Mouse (Mus musculus): ENCODE measurements around the gene Ddx10. TPM values are rescaled to one million over a fixed set of nuclear protein-coding genes. Genes with fewer than 3 reads are reported as not detected.
"Not testable (repeated sequence)": the region's sequence is repeated elsewhere in the genome, so short reads cannot be mapped to it uniquely, and the experiment has no call there.

Ddx10 gene
- polyA plus RNA-seq, 1 experiment from 2014 or later, result 10.7 TPM

- no peak overlapping the region for H3K9ac ChIP-seq
- H3K4me3 ChIP-seq (replicated peaks), result no peak overlapping the region
- no peaks in the 10 kb centered on the region for H3K36me3 ChIP-seq (replicated peaks)
- H3K4me2 ChIP-seq, result no peak overlapping the region
- no peak overlapping the region for H3K27ac ChIP-seq (replicated peaks)
- no peaks in the 10 kb centered on the region for H3K4me1 ChIP-seq (replicated peaks)
- ATAC-seq (ENCODE audit: insufficient read depth), result no peak
- H3K9me3 ChIP-seq (replicated peaks), result no peaks in the 10 kb centered on the region
- no peaks in the 10 kb centered on the region for H3K27me3 ChIP-seq
- 42% methylated on average over 4 of the region's 4 CpGs for WGBS (ENCODE audit: insufficient replicate concordance)
Measured at GRCm38 (mm10) chr9:53144266-53144665, 103.6 kb downstream of the Ddx10 start.

- Histone ChIP-seq H3K4me3 (replicated peaks) (no peak overlapping the region), H3K4me2 (no peak overlapping the region), H3K9ac (no peak overlapping the region), H3K27me3 (no peaks in the 10 kb centered on the region), H3K9me3 (replicated peaks) (no peaks in the 10 kb centered on the region), H3K36me3 (replicated peaks) (no peaks in the 10 kb centered on the region), H3K4me1 (replicated peaks) (no peaks in the 10 kb centered on the region), H3K27ac (replicated peaks) (no peak overlapping the region)
- ATAC-seq (ENCODE audit: insufficient read depth), result no peak
- WGBS (ENCODE audit: insufficient replicate concordance), result 69% methylated on average over 2 of the region's 2 CpGs
Measured at GRCm38 (mm10) chr9:53143508-53143907, 104.3 kb downstream of the Ddx10 start.

GRCm38 (mm10) chr9:53142424-53142823 is 105.4 kb downstream of the Ddx10 start:
- WGBS (ENCODE audit: insufficient replicate concordance), result 56% methylated on average over 1 of the region's 1 CpGs
- not testable (repeated sequence) for H3K9me3 ChIP-seq (replicated peaks); H3K27ac ChIP-seq (replicated peaks); H3K27me3 ChIP-seq; H3K4me1 ChIP-seq (replicated peaks); H3K9ac ChIP-seq; ATAC-seq (ENCODE audit: insufficient read depth); H3K4me2 ChIP-seq; H3K36me3 ChIP-seq (replicated peaks); H3K4me3 ChIP-seq (replicated peaks)

- ATAC-seq (ENCODE audit: insufficient read depth), result no peak
- H3K27ac ChIP-seq (replicated peaks), result no peak overlapping the region
- no peak overlapping the region for H3K9ac ChIP-seq
- H3K4me2 ChIP-seq, result no peak overlapping the region
- H3K9me3 ChIP-seq (replicated peaks), result no peaks in the 10 kb centered on the region
- H3K4me3 ChIP-seq (replicated peaks), result no peak overlapping the region
- H3K36me3 ChIP-seq (replicated peaks), result no peaks in the 10 kb centered on the region
- H3K4me1 ChIP-seq (replicated peaks), result no peaks in the 10 kb centered on the region
- no peaks in the 10 kb centered on the region for H3K27me3 ChIP-seq
- 78% methylated on average over 8 of the region's 8 CpGs for WGBS (ENCODE audit: insufficient replicate concordance)
Measured at GRCm38 (mm10) chr9:53140610-53141165, 107.2 kb downstream of the Ddx10 start.

- Histone ChIP-seq H3K4me3 (replicated peaks) (no peak overlapping the region), H3K27ac (replicated peaks) (no peak overlapping the region), H3K27me3 (no peaks in the 10 kb centered on the region), H3K9me3 (replicated peaks) (no peaks in the 10 kb centered on the region), H3K9ac (no peak overlapping the region), H3K4me1 (replicated peaks) (no peaks in the 10 kb centered on the region), H3K4me2 (no peak overlapping the region), H3K36me3 (replicated peaks) (no peaks in the 10 kb centered on the region)
- WGBS (ENCODE audit: insufficient replicate concordance), result 65% methylated on average over 1 of the region's 1 CpGs
- no peak for ATAC-seq (ENCODE audit: insufficient read depth)
Measured at GRCm38 (mm10) chr9:53132826-53133225, 115.0 kb downstream of the Ddx10 start.

- H3K4me2 ChIP-seq, result no peak overlapping the region
- H3K9ac ChIP-seq, result no peak overlapping the region
- no peaks in the 10 kb centered on the region for H3K9me3 ChIP-seq (replicated peaks)
- no peak overlapping the region for H3K27ac ChIP-seq (replicated peaks)
- H3K27me3 ChIP-seq, result no peaks in the 10 kb centered on the region
- WGBS (ENCODE audit: insufficient replicate concordance), result 35% methylated on average over 2 of the region's 2 CpGs
- no peaks in the 10 kb centered on the region for H3K4me1 ChIP-seq (replicated peaks)
- no peak for ATAC-seq (ENCODE audit: insufficient read depth)
- H3K36me3 ChIP-seq (replicated peaks), result no peaks in the 10 kb centered on the region
- H3K4me3 ChIP-seq (replicated peaks), result no peak overlapping the region
Measured at GRCm38 (mm10) chr9:53130460-53130859, 117.4 kb downstream of the Ddx10 start.

GRCm38 (mm10) chr9:53101103-53101502 is 146.8 kb downstream of the Ddx10 start:
- no peak overlapping the region for H3K9ac ChIP-seq
- no peaks in the 10 kb centered on the region for H3K27me3 ChIP-seq
- no peaks in the 10 kb centered on the region for H3K36me3 ChIP-seq (replicated peaks)
- H3K4me1 ChIP-seq (replicated peaks), result no peaks in the 10 kb centered on the region
- no peaks in the 10 kb centered on the region for H3K9me3 ChIP-seq (replicated peaks)
- no peak overlapping the region for H3K27ac ChIP-seq (replicated peaks)
- 29% methylated on average over 1 of the region's 1 CpGs for WGBS (ENCODE audit: insufficient replicate concordance)
- no peak overlapping the region for H3K4me2 ChIP-seq
- no peak overlapping the region for H3K4me3 ChIP-seq (replicated peaks)
- ATAC-seq (ENCODE audit: insufficient read depth), result no peak

- Histone ChIP-seq H3K4me1 (replicated peaks) (no peaks in the 10 kb centered on the region), H3K9me3 (replicated peaks) (no peaks in the 10 kb centered on the region), H3K27me3 (no peaks in the 10 kb centered on the region), H3K27ac (replicated peaks) (no peak overlapping the region), H3K4me2 (no peak overlapping the region), H3K4me3 (replicated peaks) (no peak overlapping the region), H3K9ac (no peak overlapping the region), H3K36me3 (replicated peaks) (no peaks in the 10 kb centered on the region)
- 63% methylated on average over 5 of the region's 5 CpGs for WGBS (ENCODE audit: insufficient replicate concordance)
- ATAC-seq (ENCODE audit: insufficient read depth), result no peak
Measured at GRCm38 (mm10) chr9:53095319-53096165, 152.3 kb downstream of the Ddx10 start.

- no peak for ATAC-seq (ENCODE audit: insufficient read depth)
- Histone ChIP-seq H3K4me1 (replicated peaks) (no peaks in the 10 kb centered on the region), H3K9me3 (replicated peaks) (no peaks in the 10 kb centered on the region), H3K27me3 (no peaks in the 10 kb centered on the region), H3K4me3 (replicated peaks) (no peak overlapping the region), H3K9ac (no peak overlapping the region), H3K36me3 (replicated peaks) (no peaks in the 10 kb centered on the region), H3K4me2 (no peak overlapping the region), H3K27ac (replicated peaks) (no peak overlapping the region)
- WGBS (ENCODE audit: insufficient replicate concordance), result 79% methylated on average over 7 of the region's 7 CpGs
Measured at GRCm38 (mm10) chr9:53094536-53094935, 153.3 kb downstream of the Ddx10 start.

GRCm38 (mm10) chr9:53077626-53078025 is 170.2 kb downstream of the Ddx10 start:
- H3K9me3 ChIP-seq (replicated peaks), result no peaks in the 10 kb centered on the region
- no peaks in the 10 kb centered on the region for H3K36me3 ChIP-seq (replicated peaks)
- H3K27me3 ChIP-seq, result no peaks in the 10 kb centered on the region
- ATAC-seq (ENCODE audit: insufficient read depth), result no peak
- no peak overlapping the region for H3K27ac ChIP-seq (replicated peaks)
- H3K4me1 ChIP-seq (replicated peaks), result no peaks in the 10 kb centered on the region
- no peak overlapping the region for H3K4me2 ChIP-seq
- 65% methylated on average over 3 of the region's 3 CpGs for WGBS (ENCODE audit: insufficient replicate concordance)
- no peak overlapping the region for H3K4me3 ChIP-seq (replicated peaks)
- no peak overlapping the region for H3K9ac ChIP-seq

GRCm38 (mm10) chr9:53075931-53076330 is 171.9 kb downstream of the Ddx10 start:
- Histone ChIP-seq H3K9ac (no peak overlapping the region), H3K27ac (replicated peaks) (no peak overlapping the region), H3K4me1 (replicated peaks) (no peaks in the 10 kb centered on the region), H3K9me3 (replicated peaks) (no peaks in the 10 kb centered on the region), H3K4me3 (replicated peaks) (no peak overlapping the region), H3K27me3 (no peaks in the 10 kb centered on the region), H3K4me2 (no peak overlapping the region), H3K36me3 (replicated peaks) (no peaks in the 10 kb centered on the region)
- no peak for ATAC-seq (ENCODE audit: insufficient read depth)
- WGBS (ENCODE audit: insufficient replicate concordance), result 67% methylated on average over 3 of the region's 3 CpGs

Data from liver, embryonic 15.5 days (tissue).